In genomic region chr2:33717821-33718351, GRCm38 (mm10) we compare ENCODE assay signal across 8 mouse cellular contexts.
DNase-seq lines count a peak whose midpoint lies in the region; ATAC-seq lines count a peak whose summit lies in the region.

No protein-coding gene starts in this region.

- H3K27me3 ChIP-seq in kidney, embryonic 14.5 days (ENCODE audit: control insufficient read depth, insufficient read depth, low read length): peaks cover 32% of the 10 kb centered on the region
- peaks cover 39% of the 10 kb centered on the region for H3K27me3 ChIP-seq in forebrain, embryonic 13.5 days
- peaks cover 36% of the 10 kb centered on the region for H3K27me3 ChIP-seq in midbrain, embryonic 12.5 days

- peaks cover 14% of the 10 kb centered on the region for H3K4me1 ChIP-seq in kidney, embryonic 14.5 days (ENCODE audit: control insufficient read depth, insufficient read depth, low read length)
- H3K4me1 ChIP-seq in forebrain, embryonic 13.5 days: peaks cover 67% of the 10 kb centered on the region
- H3K4me1 ChIP-seq in midbrain, embryonic 12.5 days: peaks cover 64% of the 10 kb centered on the region

- H3K9ac ChIP-seq in kidney, embryonic 14.5 days (ENCODE audit: low read depth, low read length): no peak overlapping the region; the same call in 1 of the 2 replicates
- H3K9ac ChIP-seq in forebrain, embryonic 13.5 days: no peak overlapping the region
- H3K9ac ChIP-seq in midbrain, embryonic 12.5 days (replicated peaks): no peak overlapping the region

- no peak for ATAC-seq in kidney, embryonic 14.5 days (ENCODE audit: low FRiP score, low TSS enrichment)
- ATAC-seq in forebrain, embryonic 13.5 days: no peak
- no peak for ATAC-seq in midbrain, embryonic 12.5 days (ENCODE audit: low FRiP score, low read depth)

- peak overlapping the region; percentile 12; the same call in 1 of the 2 replicates for H3K4me3 ChIP-seq in kidney, embryonic 14.5 days (ENCODE audit: low read length)
- H3K4me3 ChIP-seq in forebrain, embryonic 13.5 days: no peak overlapping the region
- H3K4me3 ChIP-seq in midbrain, embryonic 12.5 days: no peak overlapping the region

- H3K4me2 ChIP-seq in kidney, embryonic 14.5 days (replicated peaks; ENCODE audit: low read depth, low read length): 0 out of 2 replicates have a peak overlapping the region, but pooled peaks have one; percentile 12
- peak overlapping the region; percentile 12 for H3K4me2 ChIP-seq in forebrain, embryonic 13.5 days
- peak overlapping the region; percentile 35 for H3K4me2 ChIP-seq in midbrain, embryonic 12.5 days (replicated peaks)

- no peaks in the 10 kb centered on the region for H3K9me3 ChIP-seq in kidney, embryonic 14.5 days (ENCODE audit: control insufficient read depth, low read length)
- H3K9me3 ChIP-seq in forebrain, embryonic 13.5 days (replicated peaks): no peaks in the 10 kb centered on the region
- no peaks in the 10 kb centered on the region for H3K9me3 ChIP-seq in midbrain, embryonic 12.5 days

- 6% methylated on average over 21 of the region's 21 CpGs for WGBS in kidney, embryonic 14.5 days
- WGBS in forebrain, embryonic 13.5 days: 16% methylated on average over 21 of the region's 21 CpGs
- WGBS in midbrain, embryonic 12.5 days: 21% methylated on average over 21 of the region's 21 CpGs

- no peak overlapping the region for H3K27ac ChIP-seq in kidney, embryonic 14.5 days (ENCODE audit: low read depth, low read length)
- no peak overlapping the region for H3K27ac ChIP-seq in forebrain, embryonic 13.5 days
- peak overlapping the region; percentile 49 for H3K27ac ChIP-seq in midbrain, embryonic 12.5 days (replicated peaks)

- no peaks in the 10 kb centered on the region for H3K36me3 ChIP-seq in kidney, embryonic 14.5 days (ENCODE audit: control insufficient read depth, insufficient read depth, low read length)
- no peaks in the 10 kb centered on the region for H3K36me3 ChIP-seq in forebrain, embryonic 13.5 days (ENCODE audit: poor library complexity, severe bottlenecking)
- no peaks in the 10 kb centered on the region for H3K36me3 ChIP-seq in midbrain, embryonic 12.5 days

- DNase-seq in kidney, adult 9 months: no peak
- DNase-seq in NIH3T3 (ENCODE audit: low read depth): peak; percentile 66
- DNase-seq in cerebellum, adult 11 months: no peak
- DNase-seq in frontal cortex, postnatal 14 days (ENCODE audit: low spot score in 2 of 2): no peak
- DNase-seq in left cerebral cortex, adult 11 months (ENCODE audit: low spot score): no peak
